Mouse (Mus musculus): ENCODE measurements at regions not wholly inside any gene's neighbourhood (a gene's known extent, or its start where the extent isn't known, plus 50 kb on each side); places are given as distances from the start of the nearest gene placed in this dataset.

GRCm38 (mm10) chr12:7778056-7778440 lies 199.4 kb upstream of the Apob start:
- no peak for DNase-seq

GRCm38 (mm10) chr12:7816616-7817015 lies 160.8 kb upstream of the Apob start:
- peak; percentile 69 for DNase-seq

GRCm38 (mm10) chr12:7820006-7820704 lies 157.3 kb upstream of the Apob start:
- peak; percentile 80 for DNase-seq

GRCm38 (mm10) chr12:7820718-7821117 lies 156.7 kb upstream of the Apob start:
- no peak for DNase-seq

- DNase-seq: no peak
Observed at GRCm38 (mm10) chr12:7835731-7836130, 141.7 kb upstream of the Apob start.

GRCm38 (mm10) chr12:7853876-7854275 lies 123.6 kb upstream of the Apob start:
- no peak for DNase-seq

- DNase-seq: no peak
Observed at GRCm38 (mm10) chr12:7855683-7856082, 121.8 kb upstream of the Apob start.

GRCm38 (mm10) chr12:7859533-7859932 lies 117.9 kb upstream of the Apob start:
- DNase-seq: no peak

GRCm38 (mm10) chr12:7870004-7870403 lies 107.4 kb upstream of the Apob start:
- DNase-seq: no peak

GRCm38 (mm10) chr12:7870473-7870872 lies 107.0 kb upstream of the Apob start:
- no peak for DNase-seq

GRCm38 (mm10) chr12:7875454-7875853 lies 102.0 kb upstream of the Apob start:
- no peak for DNase-seq

GRCm38 (mm10) chr12:7876302-7877063 lies 101.0 kb upstream of the Apob start:
- DNase-seq: no peak

- DNase-seq: no peak
Observed at GRCm38 (mm10) chr12:7878761-7879160, 98.7 kb upstream of the Apob start.

- DNase-seq: no peak
Observed at GRCm38 (mm10) chr12:7896156-7896555, 81.3 kb upstream of the Apob start.

- no peak for DNase-seq
Observed at GRCm38 (mm10) chr12:7905329-7905728, 72.1 kb upstream of the Apob start.

- no peak for DNase-seq
Observed at GRCm38 (mm10) chr12:7906831-7907230, 70.6 kb upstream of the Apob start.

GRCm38 (mm10) chr12:7909746-7910360 lies 67.6 kb upstream of the Apob start:
- peak; percentile 31 for DNase-seq

- DNase-seq: peak; percentile 30
Observed at GRCm38 (mm10) chr12:7910509-7910908, 66.9 kb upstream of the Apob start.

- no peak for DNase-seq
Observed at GRCm38 (mm10) chr12:7918385-7918784, 59.1 kb upstream of the Apob start.

- DNase-seq: peak; percentile 31
Observed at GRCm38 (mm10) chr12:7918967-7919708, 58.3 kb upstream of the Apob start.

GRCm38 (mm10) chr12:7919709-7920324 lies 57.6 kb upstream of the Apob start:
- peak; percentile 52 for DNase-seq

- no peak for DNase-seq
Observed at GRCm38 (mm10) chr12:7920888-7921287, 56.6 kb upstream of the Apob start.

All from kidney, adult 11 months (tissue).